Mouse (Mus musculus) layer of hippocampus, adult 8-10 months (tissue): ENCODE measurements around the gene Tgif2lx2. TPM values are rescaled to one million over a fixed set of nuclear protein-coding genes. Genes with fewer than 3 reads are reported as not detected.
"Not testable (repeated sequence)": the region's sequence is repeated elsewhere in the genome, so short reads cannot be mapped to it uniquely, and the experiment has no call there.

ENCODE experiments used
- DNase-seq, 2 experiments: peaks; one replicate each; pipeline ENCODE4 v3.0.0; 2022; ENCODE audit warnings: low spot score in 2 of 2
- total RNA-seq, 4 experiments: library from RNA; stranded (reverse); gene quantifications; 2 replicates each; pipeline ENCODE4 v1.2.4; 2022

Gene Tgif2lx2
- not detected for total RNA-seq

DNA sequence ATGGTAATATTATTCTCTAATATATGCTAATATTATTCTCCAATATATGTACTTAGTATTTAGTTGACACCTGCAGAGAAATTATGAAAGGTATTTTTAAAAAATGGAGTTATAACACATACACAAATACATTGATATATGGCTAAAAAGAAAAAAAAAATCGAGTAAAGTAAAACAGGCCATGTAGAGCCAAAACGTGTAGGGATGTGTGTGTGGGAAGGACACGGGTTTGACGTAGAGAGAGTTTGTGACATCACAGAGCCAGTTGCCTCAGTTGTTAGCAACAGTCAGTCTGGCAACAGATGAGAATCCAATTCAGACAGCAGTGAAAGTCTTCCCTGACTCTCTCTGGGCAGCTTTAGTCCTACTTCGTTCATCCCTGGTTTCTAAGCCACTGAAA lies at the start of gene Tgif2lx2:
Tgif2lx2 (plus strand) TSS at position 301 of the 400 bp plus-strand sequence.
- DNase-seq = not testable (repeated sequence)

Other genes with a start within 250 kb of the Tgif2lx2 start
- gene Tgif2lx1, start 53.5 kb downstream of the Tgif2lx2 start, total RNA-seq = not detected